ENCODE assay signal across 19 mouse cellular contexts in the genomic region with DNA sequence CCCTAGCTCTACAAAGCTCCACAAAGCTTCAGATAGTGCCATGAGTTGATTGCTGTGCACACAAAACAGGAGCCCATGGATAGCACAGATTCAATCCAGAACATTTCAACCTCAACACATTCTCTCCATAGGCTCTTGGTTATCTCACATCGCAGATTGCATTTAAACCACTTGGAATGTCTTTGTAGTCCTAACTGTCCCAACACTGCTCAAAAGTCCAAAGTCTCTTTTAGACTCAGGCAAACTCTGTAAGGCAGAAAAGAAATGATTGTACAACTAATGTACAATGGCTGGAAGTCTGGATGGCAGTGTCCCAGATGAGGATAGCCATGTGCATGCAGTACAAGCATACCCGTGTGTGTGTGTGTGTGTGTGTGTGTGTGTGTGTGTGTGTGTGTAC. TPM values are rescaled to one million over a fixed set of nuclear protein-coding genes. Genes with fewer than 3 reads are reported as not detected.
DNase-seq lines count a peak whose midpoint lies in the region; ATAC-seq and TF ChIP-seq lines count a peak whose summit lies in the region.
"Had no signal": no experiment of that assay in that cellular context is flagged by ENCODE, and none has a peak within 500 bp of the region (broad histone marks: within the 10 kb centered on the region; RNA-seq: fewer than 3 reads in every experiment).

No protein-coding gene starts in this region.

- H3K4me3 ChIP-seq in liver, adult 2 months (ENCODE audit: insufficient read depth, low read depth, low read length), result no peak overlapping the region
- H3K4me3 ChIP-seq in liver, embryonic 11.5 days (ENCODE audit: low read depth, low read length), result no peak overlapping the region
- H3K4me3 ChIP-seq in stomach, postnatal 0 days (ENCODE audit: low read depth, low read length), result no peak overlapping the region
- no peak overlapping the region for H3K4me3 ChIP-seq in forebrain, embryonic 16.5 days (replicated peaks; ENCODE audit: low read length)

- H3K36me3 ChIP-seq in liver, adult 2 months (ENCODE audit: control insufficient read depth, insufficient read depth, low read length), result no peaks in the 10 kb centered on the region
- no peaks in the 10 kb centered on the region for H3K36me3 ChIP-seq in liver, embryonic 11.5 days (ENCODE audit: control insufficient read depth, insufficient read depth, low read length)
- no peaks in the 10 kb centered on the region for H3K36me3 ChIP-seq in stomach, postnatal 0 days (ENCODE audit: control insufficient read depth, insufficient read depth, low read length)
- no peaks in the 10 kb centered on the region for H3K36me3 ChIP-seq in forebrain, embryonic 16.5 days (ENCODE audit: control insufficient read depth, insufficient read depth)
- H3K36me3 ChIP-seq: G1E had no signal

- H3K9ac ChIP-seq in liver, adult 2 months (ENCODE audit: low read depth, low read length), result no peak overlapping the region
- no peak overlapping the region for H3K9ac ChIP-seq in liver, embryonic 11.5 days (ENCODE audit: low read depth, low read length)
- H3K9ac ChIP-seq in stomach, postnatal 0 days (ENCODE audit: low read length), result no peak overlapping the region
- H3K9ac ChIP-seq in forebrain, embryonic 16.5 days (replicated peaks; ENCODE audit: low read depth, low read length), result no peak overlapping the region

- no peak for TF ChIP-seq POLR2A in liver, adult 2 months (IDR thresholded peaks at IDR 0.05; ENCODE audit: extremely low read depth, insufficient read depth, low read length)

- TF ChIP-seq CTCF in liver, adult 2 months (IDR thresholded peaks at IDR 0.05; ENCODE audit: low read depth, low read length), result no peak
- no peak for TF ChIP-seq CTCF in stomach, postnatal 0 days (IDR thresholded peaks at IDR 0.05; ENCODE audit: low read depth)

- peaks cover 10% of the 10 kb centered on the region; the same call in 1 of the 2 replicates for H3K4me1 ChIP-seq in liver, adult 2 months (ENCODE audit: control insufficient read depth, insufficient read depth, low read length)
- H3K4me1 ChIP-seq in liver, embryonic 11.5 days (replicated peaks; ENCODE audit: control insufficient read depth, insufficient read depth, low read length), result 0 out of 2 replicates have a peak, but pooled peaks cover 2% of the 10 kb centered on the region
- H3K4me1 ChIP-seq in stomach, postnatal 0 days (replicated peaks; ENCODE audit: control insufficient read depth, insufficient read depth), result no peaks in the 10 kb centered on the region
- peaks cover 3% of the 10 kb centered on the region; the same call in 1 of the 2 replicates for H3K4me1 ChIP-seq in forebrain, embryonic 16.5 days (replicated peaks; ENCODE audit: control insufficient read depth, insufficient read depth, low read length)

- TF ChIP-seq EP300 in stomach, postnatal 0 days (optimal IDR thresholded peaks at IDR 0.05), result no peak

- H3K27ac ChIP-seq in liver, adult 2 months (replicated peaks; ENCODE audit: insufficient read depth, low read depth, low read length), result no peak overlapping the region
- no peak overlapping the region for H3K27ac ChIP-seq in liver, embryonic 11.5 days (ENCODE audit: low read depth, low read length)
- no peak overlapping the region for H3K27ac ChIP-seq in stomach, postnatal 0 days (replicated peaks)
- H3K27ac ChIP-seq in forebrain, embryonic 16.5 days (ENCODE audit: low read length), result no peak overlapping the region

- WGBS in liver, adult 2 months, result 23% methylated on average over 2 of the region's 2 CpGs
- 81% methylated on average over 2 of the region's 2 CpGs for WGBS in liver, embryonic 11.5 days
- WGBS in stomach, postnatal 0 days, result 74% methylated on average over 2 of the region's 2 CpGs
- WGBS in forebrain, embryonic 16.5 days, result 92% methylated on average over 2 of the region's 2 CpGs

- peak; percentile 77 for DNase-seq in liver, adult 2 months (ENCODE audit: extremely low read depth, low read depth, low spot score)
- no peak for DNase-seq in liver, embryonic 11.5 days (ENCODE audit: low spot score)
- DNase-seq in stomach, postnatal 0 days (ENCODE audit: low spot score), result no peak
- DNase-seq: adrenal gland, adult 2 months; adrenal gland, adult 8-10 months; adrenal gland, postnatal 10 days; adrenal gland, postnatal 14 days; adrenal gland, postnatal 25 days; adrenal gland, postnatal 36 days; B cell, adult 2 months; cerebellum, adult 11 months; cerebellum, adult 11-12 months; cerebellum, adult 18-20 months had no signal

- H3K4me2 ChIP-seq in liver, embryonic 11.5 days, result no peak overlapping the region
- H3K4me2 ChIP-seq in stomach, postnatal 0 days (replicated peaks; ENCODE audit: low read depth), result no peak overlapping the region
- no peak overlapping the region for H3K4me2 ChIP-seq in forebrain, embryonic 16.5 days (ENCODE audit: low read length)

- no peaks in the 10 kb centered on the region for H3K9me3 ChIP-seq in liver, embryonic 11.5 days (ENCODE audit: control insufficient read depth, low read length)
- H3K9me3 ChIP-seq in stomach, postnatal 0 days (ENCODE audit: control insufficient read depth, low read length), result no peaks in the 10 kb centered on the region
- no peaks in the 10 kb centered on the region for H3K9me3 ChIP-seq in forebrain, embryonic 16.5 days (ENCODE audit: control insufficient read depth, low read length)
- H3K9me3 ChIP-seq: G1E had no signal

- no peak for ATAC-seq in liver, embryonic 11.5 days (replicated peaks; ENCODE audit: low FRiP score)
- peak; percentile 77; the same call in 1 of the 2 replicates for ATAC-seq in stomach, postnatal 0 days (ENCODE audit: low FRiP score, low TSS enrichment)
- no peak for ATAC-seq in forebrain, embryonic 16.5 days
- ATAC-seq: activated CD4-positive, CD25-positive, alpha-beta regulatory T cell, adult 4 months; CD4-positive, CD25-positive, alpha-beta regulatory T cell, adult 4 months; Patski had no signal

- H3K79me2 ChIP-seq in liver, adult 2 months (ENCODE audit: control insufficient read depth, insufficient read depth, low read length), result no peaks in the 10 kb centered on the region

- H3K27me3 ChIP-seq in liver, adult 2 months (ENCODE audit: control insufficient read depth, insufficient read depth, low read length), result no peaks in the 10 kb centered on the region
- H3K27me3 ChIP-seq in liver, embryonic 11.5 days (replicated peaks; ENCODE audit: control insufficient read depth, insufficient read depth, low read length), result no peaks in the 10 kb centered on the region
- no peaks in the 10 kb centered on the region for H3K27me3 ChIP-seq in stomach, postnatal 0 days (ENCODE audit: control insufficient read depth, insufficient read depth, low read length)
- H3K27me3 ChIP-seq in forebrain, embryonic 16.5 days (replicated peaks; ENCODE audit: control insufficient read depth, insufficient read depth, low read length), result no peaks in the 10 kb centered on the region
- H3K27me3 ChIP-seq: CH12.LX had no signal

RNA-seq across cellular contexts. Expression of a gene that starts 32.9 kb away (rescaled TPM):
- total RNA-seq in liver, adult 2 months (2014; rRNA removed), result 1.5 and 1.7 TPM in 2 replicates
- polyA plus RNA-seq in liver, adult 2 months (2012; rRNA removed), result 0.35 and 0.46 TPM in 2 replicates
- 1.3 TPM in 2 replicates for polyA plus RNA-seq in liver, embryonic 11.5 days (2014; fragmentation: Nextera tagmentation; extraction: Ambion mirVana)
- polyA plus RNA-seq in stomach, postnatal 0 days (2015; fragmentation: Nextera tagmentation; extraction: Ambion mirVana), result 1.4 TPM in 2 replicates
- 13.0 and 14.7 TPM in 2 replicates for polyA plus RNA-seq in forebrain, embryonic 16.5 days (2015; fragmentation: Nextera tagmentation; extraction: Ambion mirVana)
